Mouse (Mus musculus) lung, postnatal 25 days (tissue): ENCODE data around the gene Acp6.
"Not testable (repeated sequence)": the region's sequence is repeated elsewhere in the genome, so short reads cannot be mapped to it uniquely, and the experiment has no call there.

Experiments used
- DNase-seq: peaks from one replicate; pipeline ENCODE4 v3.0.0; 2022; ENCODE audit warnings: low spot score

The Acp6 gene

GRCm38 (mm10) chr3:97158611-97159508, at the start of gene Acp6:
Gene Acp6, plus strand, starts transcription at chr3:97158777.
- peak; percentile 96 for DNase-seq

- no peak for DNase-seq
These were observed 41.1 kb upstream of the Acp6 start for GRCm38 (mm10) chr3:97117511-97117910.

GRCm38 (mm10) chr3:97118313-97118712, 40.3 kb upstream of the Acp6 start:
- no peak for DNase-seq

- DNase-seq = peak; percentile 31
These were observed 34.4 kb upstream of the Acp6 start for GRCm38 (mm10) chr3:97124193-97124592.

GRCm38 (mm10) chr3:97129410-97129809, 29.2 kb upstream of the Acp6 start:
- DNase-seq = no peak

- DNase-seq = not testable (repeated sequence)
These were observed 20.9 kb upstream of the Acp6 start for GRCm38 (mm10) chr3:97137666-97138065.

GRCm38 (mm10) chr3:97151092-97151491, 7.5 kb upstream of the Acp6 start:
- no peak for DNase-seq

- no peak for DNase-seq
These were observed 2.1 kb upstream of the Acp6 start for GRCm38 (mm10) chr3:97156431-97156830.

- no peak for DNase-seq
These were observed 1.3 kb upstream of the Acp6 start for GRCm38 (mm10) chr3:97157308-97157707.

- DNase-seq = peak; percentile 87
These were observed 498 bp upstream of the Acp6 start for GRCm38 (mm10) chr3:97157958-97158599.

GRCm38 (mm10) chr3:97159509-97159850, 903 bp downstream of the Acp6 start:
- DNase-seq = no peak

- DNase-seq = no peak
These were observed 1.4 kb downstream of the Acp6 start for GRCm38 (mm10) chr3:97159986-97160385.

GRCm38 (mm10) chr3:97160908-97161307, 2.3 kb downstream of the Acp6 start:
- DNase-seq = no peak

- no peak for DNase-seq
These were observed 3.2 kb downstream of the Acp6 start for GRCm38 (mm10) chr3:97161773-97162172.

GRCm38 (mm10) chr3:97164477-97164876, 5.9 kb downstream of the Acp6 start:
- DNase-seq = no peak

- DNase-seq = no peak
These were observed 8.5 kb downstream of the Acp6 start for GRCm38 (mm10) chr3:97167126-97167525.

- no peak for DNase-seq
These were observed 13.0 kb downstream of the Acp6 start for GRCm38 (mm10) chr3:97171531-97171930.

- no peak for DNase-seq
These were observed 13.7 kb downstream of the Acp6 start for GRCm38 (mm10) chr3:97172231-97172630.

GRCm38 (mm10) chr3:97172632-97173031, 14.1 kb downstream of the Acp6 start:
- no peak for DNase-seq

GRCm38 (mm10) chr3:97178885-97179284, 20.3 kb downstream of the Acp6 start:
- no peak for DNase-seq

GRCm38 (mm10) chr3:97180527-97180926, 21.9 kb downstream of the Acp6 start:
- no peak for DNase-seq

- peak; percentile 26 for DNase-seq
These were observed 25.2 kb downstream of the Acp6 start for GRCm38 (mm10) chr3:97183810-97184209.

GRCm38 (mm10) chr3:97185098-97185860, 26.7 kb downstream of the Acp6 start:
- DNase-seq = peak; percentile 75
